ENCODE assay signal across 9 mouse cellular contexts in the genomic region with DNA sequence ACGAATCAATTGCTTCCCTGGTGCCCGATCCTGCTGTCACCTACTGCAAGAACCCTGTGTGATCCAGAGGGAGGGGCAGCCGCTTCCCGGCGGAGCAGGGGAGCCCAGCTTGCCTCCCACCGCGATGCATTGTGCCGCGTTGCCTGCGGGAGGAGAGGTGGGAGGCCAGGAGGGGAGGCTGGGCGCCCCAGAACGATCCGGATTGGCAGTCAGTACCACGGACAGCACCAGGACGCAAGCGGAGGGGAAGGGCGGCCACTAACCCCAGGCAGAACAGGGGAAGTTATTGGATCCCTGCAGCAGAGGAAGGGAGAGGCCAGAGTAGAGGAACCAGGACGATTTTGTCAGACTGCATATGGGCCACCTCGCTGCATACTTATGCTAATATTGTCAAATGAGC. TPM values are rescaled to one million over a fixed set of nuclear protein-coding genes. Genes with fewer than 3 reads are reported as not detected.
DNase-seq lines count a peak whose midpoint lies in the region; ATAC-seq and TF ChIP-seq lines count a peak whose summit lies in the region.
"Had no signal": no experiment of that assay in that cellular context is flagged by ENCODE, and none has a peak within 500 bp of the region (broad histone marks: within the 10 kb centered on the region; RNA-seq: fewer than 3 reads in every experiment).

No protein-coding gene starts in this region.

- DNase-seq in kidney, adult 18-20 months, result peak; percentile 10
- DNase-seq in brain, adult 2 months (ENCODE audit: low read depth, low spot score), result peak; percentile 93
- DNase-seq in forebrain, embryonic 10.5 days (ENCODE audit: extremely low spot score, low spot score), result peak; percentile 69
- peak; percentile 29 for DNase-seq in thymus, postnatal 14 days

- H3K9ac ChIP-seq in kidney, embryonic 16.5 days (replicated peaks; ENCODE audit: low read length), result no peak overlapping the region
- peak overlapping the region; percentile 45 for H3K9ac ChIP-seq in hindbrain, embryonic 15.5 days
- no peak overlapping the region for H3K9ac ChIP-seq in limb, embryonic 12.5 days (replicated peaks)
- H3K9ac ChIP-seq: lung, embryonic 15.5 days had no signal

- 2% methylated on average over 19 of the region's 19 CpGs for WGBS in kidney, embryonic 16.5 days
- under 1% methylated on average over 18 of the region's 19 CpGs for WGBS in forebrain, embryonic 10.5 days
- WGBS in hindbrain, embryonic 15.5 days, result 0% methylated on average over 19 of the region's 19 CpGs
- under 1% methylated on average over 19 of the region's 19 CpGs for WGBS in limb, embryonic 12.5 days

- no peak overlapping the region for H3K27ac ChIP-seq in kidney, embryonic 16.5 days (ENCODE audit: low read length)
- no peak overlapping the region for H3K27ac ChIP-seq in forebrain, embryonic 10.5 days
- H3K27ac ChIP-seq in hindbrain, embryonic 15.5 days (replicated peaks), result peak overlapping the region; percentile 66
- H3K27ac ChIP-seq in limb, embryonic 12.5 days, result no peak overlapping the region
- H3K27ac ChIP-seq: lung, embryonic 15.5 days had no signal

- peaks cover 18% of the 10 kb centered on the region for H3K27me3 ChIP-seq in kidney, embryonic 16.5 days (ENCODE audit: insufficient read depth, low read length)
- peaks cover 37% of the 10 kb centered on the region for H3K27me3 ChIP-seq in forebrain, embryonic 10.5 days (ENCODE audit: poor library complexity, severe bottlenecking)
- no peaks in the 10 kb centered on the region for H3K27me3 ChIP-seq in hindbrain, embryonic 15.5 days
- H3K27me3 ChIP-seq in limb, embryonic 12.5 days, result peaks cover 55% of the 10 kb centered on the region
- no peaks in the 10 kb centered on the region for H3K27me3 ChIP-seq in myocyte (ENCODE audit: control insufficient read depth, insufficient read depth, insufficient read length)

- H3K79me2 ChIP-seq in myocyte (ENCODE audit: control insufficient read depth, insufficient read depth), result no peaks in the 10 kb centered on the region

- no peaks in the 10 kb centered on the region for H3K36me3 ChIP-seq in kidney, embryonic 16.5 days (ENCODE audit: insufficient read depth, low read length)
- H3K36me3 ChIP-seq in forebrain, embryonic 10.5 days (replicated peaks), result no peaks in the 10 kb centered on the region
- H3K36me3 ChIP-seq in hindbrain, embryonic 15.5 days, result no peaks in the 10 kb centered on the region
- H3K36me3 ChIP-seq in limb, embryonic 12.5 days, result no peaks in the 10 kb centered on the region
- no peaks in the 10 kb centered on the region for H3K36me3 ChIP-seq in myocyte (ENCODE audit: control insufficient read depth, insufficient read depth)
- H3K36me3 ChIP-seq: lung, embryonic 15.5 days had no signal

- no peaks in the 10 kb centered on the region for H3K9me3 ChIP-seq in kidney, embryonic 16.5 days (ENCODE audit: low read length)
- H3K9me3 ChIP-seq in forebrain, embryonic 10.5 days, result no peaks in the 10 kb centered on the region
- no peaks in the 10 kb centered on the region for H3K9me3 ChIP-seq in hindbrain, embryonic 15.5 days
- H3K9me3 ChIP-seq in limb, embryonic 12.5 days, result no peaks in the 10 kb centered on the region
- H3K9me3 ChIP-seq: lung, embryonic 15.5 days had no signal

- no peaks in the 10 kb centered on the region for H3K4me1 ChIP-seq in kidney, embryonic 16.5 days (ENCODE audit: insufficient read depth, low read length)
- peaks cover 18% of the 10 kb centered on the region for H3K4me1 ChIP-seq in forebrain, embryonic 10.5 days
- peaks cover 55% of the 10 kb centered on the region for H3K4me1 ChIP-seq in hindbrain, embryonic 15.5 days (replicated peaks)
- H3K4me1 ChIP-seq in limb, embryonic 12.5 days (replicated peaks), result no peaks in the 10 kb centered on the region
- H3K4me1 ChIP-seq: lung, embryonic 15.5 days had no signal

- ATAC-seq in kidney, embryonic 16.5 days (ENCODE audit: low FRiP score, low TSS enrichment), result no peak
- peak; percentile 75 for ATAC-seq in hindbrain, embryonic 15.5 days (ENCODE audit: low FRiP score, low read depth)
- no peak for ATAC-seq in limb, embryonic 12.5 days (ENCODE audit: insufficient number of reproducible peaks, insufficient read depth, low FRiP score, low TSS enrichment, low read depth)

- no peak for TF ChIP-seq POLR2A in myocyte (IDR thresholded peaks at IDR 0.05; ENCODE audit: insufficient read length, low read depth)

- no peak overlapping the region for H3K4me2 ChIP-seq in kidney, embryonic 16.5 days (replicated peaks; ENCODE audit: low read depth, low read length)
- H3K4me2 ChIP-seq in hindbrain, embryonic 15.5 days, result peak overlapping the region; percentile 64
- H3K4me2 ChIP-seq in limb, embryonic 12.5 days, result 0 out of 2 replicates have a peak overlapping the region, but pooled peaks have one; percentile 15
- H3K4me2 ChIP-seq in myocyte (ENCODE audit: low read depth), result no peak overlapping the region
- H3K4me2 ChIP-seq: lung, embryonic 15.5 days had no signal

- H3ac ChIP-seq in myocyte (ENCODE audit: control insufficient read depth, insufficient read length), result no peak overlapping the region

- H3K4me3 ChIP-seq in kidney, embryonic 16.5 days (ENCODE audit: low read length), result no peak overlapping the region
- H3K4me3 ChIP-seq in forebrain, embryonic 10.5 days, result peak overlapping the region; percentile 37; the same call in 1 of the 2 replicates
- peak overlapping the region; percentile 41 for H3K4me3 ChIP-seq in hindbrain, embryonic 15.5 days
- H3K4me3 ChIP-seq in limb, embryonic 12.5 days (replicated peaks), result no peak overlapping the region
- no peak overlapping the region for H3K4me3 ChIP-seq in myocyte
- H3K4me3 ChIP-seq: lung, embryonic 15.5 days had no signal

TF ChIP-seq in myocyte, 11 proteins besides CTCF, POLR2A, EP300 and RAD21:
- TF ChIP-seq SRF (IDR thresholded peaks at IDR 0.05; ENCODE audit: control insufficient read depth, insufficient read length, low read depth) (no peak), REST (IDR thresholded peaks at IDR 0.05; ENCODE audit: insufficient read depth, insufficient read length) (peak; percentile 97), TCF3 (IDR thresholded peaks at IDR 0.05; ENCODE audit: insufficient read length, low read depth) (no peak), MAX (IDR thresholded peaks at IDR 0.05; ENCODE audit: low read depth) (no peak), MYOG (IDR thresholded peaks at IDR 0.05; ENCODE audit: control insufficient read depth in 1 of 3, insufficient read depth in 1 of 3, insufficient read length in 2 of 3, low read depth in 2 of 3) (no peak), CEBPB (IDR thresholded peaks at IDR 0.05; ENCODE audit: insufficient read depth, poor library complexity, severe bottlenecking) (no peak), MYOD1 (IDR thresholded peaks at IDR 0.05; ENCODE audit: control insufficient read depth in 1 of 3, insufficient read length in 2 of 3, low read depth in 2 of 3) (no peak), POLR2AphosphoS2 (IDR thresholded peaks at IDR 0.05; ENCODE audit: insufficient read length, low read depth) (no peak)

RNA-seq across cellular contexts. Expression of a gene that starts 0.5 kb away (rescaled TPM):
- polyA plus RNA-seq in kidney, embryonic 16.5 days (2015; fragmentation: Nextera tagmentation; extraction: Ambion mirVana), result 0.05 and 0.08 TPM in 2 replicates
- polyA plus RNA-seq in forebrain, embryonic 10.5 days (2016; fragmentation: Nextera tagmentation; extraction: Ambion mirVana), result 0.25 and 0.60 TPM in 2 replicates
- 30.9 and 31.9 TPM in 2 replicates for polyA plus RNA-seq in hindbrain, embryonic 15.5 days (2015; fragmentation: Nextera tagmentation; extraction: Ambion mirVana)
- not detected in 2 replicates for polyA plus RNA-seq in limb, embryonic 12.5 days (2016; fragmentation: Nextera tagmentation; extraction: Ambion mirVana)
- 0.05 TPM for polyA plus RNA-seq in myocyte (2012; fragmentation: generic; extraction: Trizol)

Comparison
In these comparisons a context has a peak if more than half of its experiments do, and no peak if none do; other contexts are left out.
1. DNase-seq: peak in every context shown above with its lines; median percentile 93 in brain, adult 2 months; 69 in forebrain, embryonic 10.5 days; 29 in thymus, postnatal 14 days; 10 in kidney, adult 18-20 months.
2. H3K4me2 ChIP-seq: peak in hindbrain, embryonic 15.5 days (single experiment) and limb, embryonic 12.5 days (single experiment); none in kidney, embryonic 16.5 days (single experiment) and myocyte (single experiment).
3. H3K4me3 ChIP-seq: peak in forebrain, embryonic 10.5 days (single experiment) and hindbrain, embryonic 15.5 days (single experiment); none in kidney, embryonic 16.5 days (single experiment), limb, embryonic 12.5 days (single experiment) and myocyte (single experiment).
4. RNA of a gene that starts 0.5 kb away (polyA plus RNA-seq): 30.9 to 31.9 TPM in hindbrain, embryonic 15.5 days; 0.25 to 0.60 TPM in forebrain, embryonic 10.5 days, 0.05 to 0.08 TPM in kidney, embryonic 16.5 days, 0.05 TPM in myocyte (single experiment) and not detected in limb, embryonic 12.5 days; every median in the first group is over 10 times any median in the second.